Mouse (Mus musculus): ENCODE measurements around the gene Ppp1r9a. TPM values are rescaled to one million over a fixed set of nuclear protein-coding genes. Genes with fewer than 3 reads are reported as not detected.
"Not testable (repeated sequence)": the region's sequence is repeated elsewhere in the genome, so short reads cannot be mapped to it uniquely, and the experiment has no call there.

The Ppp1r9a gene
- 59.2 and 63.9 TPM in 2 replicates for polyA plus RNA-seq (2012; rRNA removed)

GRCm38 (mm10) chr6:4902674-4903324 lies at the start of gene Ppp1r9a:
TSS of gene Ppp1r9a (plus strand) at chr6:4902917.
- Histone ChIP-seq H3K27ac (ENCODE audit: insufficient read depth, low read length) (peak within 1 kb of the TSS; percentile 95), H3K4me1 (ENCODE audit: control insufficient read depth, insufficient read depth, low read length) (peaks cover 5% of the 10 kb centered on the region; the same call in 1 of the 2 replicates), H3K4me3 (ENCODE audit: insufficient read depth, low read length) (peak within 1 kb of the TSS; percentile 87)
- TF ChIP-seq POLR2A (IDR thresholded peaks at IDR 0.05; ENCODE audit: extremely low read depth, insufficient read depth, low read length) = no peak
- TF ChIP-seq CTCF (IDR thresholded peaks at IDR 0.05; ENCODE audit: extremely low read depth, insufficient read depth, low read length) = no peak

GRCm38 (mm10) chr6:4855236-4855635 lies 47.5 kb upstream of the Ppp1r9a start:
- H3K27ac ChIP-seq (ENCODE audit: insufficient read depth, low read length) = no peak overlapping the region
- no peak overlapping the region for H3K4me3 ChIP-seq (ENCODE audit: insufficient read depth, low read length)
- no peaks in the 10 kb centered on the region for H3K4me1 ChIP-seq (ENCODE audit: control insufficient read depth, insufficient read depth, low read length)
- TF ChIP-seq POLR2A (IDR thresholded peaks at IDR 0.05; ENCODE audit: extremely low read depth, insufficient read depth, low read length) = no peak
- no peak for TF ChIP-seq CTCF (IDR thresholded peaks at IDR 0.05; ENCODE audit: extremely low read depth, insufficient read depth, low read length)

- Histone ChIP-seq H3K27ac (ENCODE audit: insufficient read depth, low read length) (no peak overlapping the region), H3K4me3 (ENCODE audit: insufficient read depth, low read length) (no peak overlapping the region), H3K4me1 (ENCODE audit: control insufficient read depth, insufficient read depth, low read length) (no peaks in the 10 kb centered on the region)
- TF ChIP-seq POLR2A (IDR thresholded peaks at IDR 0.05; ENCODE audit: extremely low read depth, insufficient read depth, low read length) (no peak), CTCF (IDR thresholded peaks at IDR 0.05; ENCODE audit: extremely low read depth, insufficient read depth, low read length) (no peak)
These were observed 45.8 kb upstream of the Ppp1r9a start for GRCm38 (mm10) chr6:4856919-4857318.

GRCm38 (mm10) chr6:4884316-4884715 lies 18.4 kb upstream of the Ppp1r9a start:
- TF ChIP-seq POLR2A (IDR thresholded peaks at IDR 0.05; ENCODE audit: extremely low read depth, insufficient read depth, low read length) (no peak), CTCF (IDR thresholded peaks at IDR 0.05; ENCODE audit: extremely low read depth, insufficient read depth, low read length) (no peak)
- Histone ChIP-seq H3K27ac (ENCODE audit: insufficient read depth, low read length) (no peak overlapping the region), H3K4me1 (ENCODE audit: control insufficient read depth, insufficient read depth, low read length) (no peaks in the 10 kb centered on the region), H3K4me3 (ENCODE audit: insufficient read depth, low read length) (no peak overlapping the region)

- TF ChIP-seq POLR2A (IDR thresholded peaks at IDR 0.05; ENCODE audit: extremely low read depth, insufficient read depth, low read length) (no peak), CTCF (IDR thresholded peaks at IDR 0.05; ENCODE audit: extremely low read depth, insufficient read depth, low read length) (no peak)
- Histone ChIP-seq H3K27ac (ENCODE audit: insufficient read depth, low read length) (no peak overlapping the region), H3K4me3 (ENCODE audit: insufficient read depth, low read length) (no peak overlapping the region), H3K4me1 (ENCODE audit: control insufficient read depth, insufficient read depth, low read length) (no peaks in the 10 kb centered on the region)
These were observed 13.2 kb upstream of the Ppp1r9a start for GRCm38 (mm10) chr6:4889544-4889943.

- H3K27ac ChIP-seq (ENCODE audit: insufficient read depth, low read length) = no peak overlapping the region
- TF ChIP-seq CTCF (IDR thresholded peaks at IDR 0.05; ENCODE audit: extremely low read depth, insufficient read depth, low read length) (no peak), POLR2A (IDR thresholded peaks at IDR 0.05; ENCODE audit: extremely low read depth, insufficient read depth, low read length) (no peak)
- no peaks in the 10 kb centered on the region for H3K4me1 ChIP-seq (ENCODE audit: control insufficient read depth, insufficient read depth, low read length)
- no peak overlapping the region for H3K4me3 ChIP-seq (ENCODE audit: insufficient read depth, low read length)
These were observed 10.3 kb upstream of the Ppp1r9a start for GRCm38 (mm10) chr6:4892417-4892816.

GRCm38 (mm10) chr6:4893312-4893711 lies 9.4 kb upstream of the Ppp1r9a start:
- not testable (repeated sequence) for H3K4me1 ChIP-seq (ENCODE audit: control insufficient read depth, insufficient read depth, low read length); H3K4me3 ChIP-seq (ENCODE audit: insufficient read depth, low read length); H3K27ac ChIP-seq (ENCODE audit: insufficient read depth, low read length)

- Histone ChIP-seq H3K4me1 (ENCODE audit: control insufficient read depth, insufficient read depth, low read length) (peaks cover 1% of the 10 kb centered on the region; the same call in 1 of the 2 replicates), H3K27ac (ENCODE audit: insufficient read depth, low read length) (no peak overlapping the region), H3K4me3 (ENCODE audit: insufficient read depth, low read length) (no peak overlapping the region)
- no peak for TF ChIP-seq POLR2A (IDR thresholded peaks at IDR 0.05; ENCODE audit: extremely low read depth, insufficient read depth, low read length)
- no peak for TF ChIP-seq CTCF (IDR thresholded peaks at IDR 0.05; ENCODE audit: extremely low read depth, insufficient read depth, low read length)
These were observed 2.8 kb upstream of the Ppp1r9a start for GRCm38 (mm10) chr6:4899906-4900305.

- no peak for TF ChIP-seq CTCF (IDR thresholded peaks at IDR 0.05; ENCODE audit: extremely low read depth, insufficient read depth, low read length)
- no peak for TF ChIP-seq POLR2A (IDR thresholded peaks at IDR 0.05; ENCODE audit: extremely low read depth, insufficient read depth, low read length)
- Histone ChIP-seq H3K27ac (ENCODE audit: insufficient read depth, low read length) (peak overlapping the region; percentile 95), H3K4me1 (ENCODE audit: control insufficient read depth, insufficient read depth, low read length) (peaks cover 5% of the 10 kb centered on the region; the same call in 1 of the 2 replicates), H3K4me3 (ENCODE audit: insufficient read depth, low read length) (peak overlapping the region; percentile 87)
These were observed 773 bp downstream of the Ppp1r9a start for GRCm38 (mm10) chr6:4903325-4904054.

GRCm38 (mm10) chr6:4904055-4904450 lies 1.3 kb downstream of the Ppp1r9a start:
- peak overlapping the region; percentile 87 for H3K4me3 ChIP-seq (ENCODE audit: insufficient read depth, low read length)
- TF ChIP-seq POLR2A (IDR thresholded peaks at IDR 0.05; ENCODE audit: extremely low read depth, insufficient read depth, low read length) (no peak), CTCF (IDR thresholded peaks at IDR 0.05; ENCODE audit: extremely low read depth, insufficient read depth, low read length) (no peak)
- H3K4me1 ChIP-seq (ENCODE audit: control insufficient read depth, insufficient read depth, low read length) = peaks cover 5% of the 10 kb centered on the region; the same call in 1 of the 2 replicates
- H3K27ac ChIP-seq (ENCODE audit: insufficient read depth, low read length) = no peak overlapping the region

Measured in cortical plate, adult 2 months (tissue).